Mouse (Mus musculus): ENCODE data around the gene Btbd19. TPM values are rescaled to one million over a fixed set of nuclear protein-coding genes. Genes with fewer than 3 reads are reported as not detected.

The Btbd19 gene
- polyA plus RNA-seq, 1 experiment = 4.5 TPM

GRCm38 (mm10) chr4:117133817-117134600 is 8.5 kb upstream of the Btbd19 start, which contains the start of gene Plk3:
TSS of gene Plk3 (minus strand) at chr4:117133963.
- H3K27me3 ChIP-seq (ENCODE audit: control insufficient read depth, insufficient read depth, low read length) = no peaks in the 10 kb centered on the region
- peaks cover 10% of the 10 kb centered on the region for H3K36me3 ChIP-seq (ENCODE audit: control insufficient read depth, insufficient read depth, low read length)
- H3K4me3 ChIP-seq (ENCODE audit: low read depth, low read length) = peak within 1 kb of the TSS; percentile 85
- 2% methylated on average over 47 of the region's 48 CpGs for WGBS
- H3K27ac ChIP-seq (ENCODE audit: insufficient read depth, low read depth, low read length) = peak within 1 kb of the TSS; percentile 96
- TF ChIP-seq POLR2A (IDR thresholded peaks at IDR 0.05; ENCODE audit: low read depth, low read length) = peak; percentile 92
- TF ChIP-seq CTCF (IDR thresholded peaks at IDR 0.05; ENCODE audit: extremely low read depth, insufficient read length, insufficient replicate concordance, low read depth, low read length) = no peak
- peaks cover 18% of the 10 kb centered on the region for H3K4me1 ChIP-seq (ENCODE audit: control insufficient read depth, insufficient read depth, insufficient read length, low read length)

- peaks cover 18% of the 10 kb centered on the region for H3K4me1 ChIP-seq (ENCODE audit: control insufficient read depth, insufficient read depth, insufficient read length, low read length)
- peak overlapping the region; percentile 85 for H3K4me3 ChIP-seq (ENCODE audit: low read depth, low read length)
- no peaks in the 10 kb centered on the region for H3K27me3 ChIP-seq (ENCODE audit: control insufficient read depth, insufficient read depth, low read length)
- TF ChIP-seq CTCF (IDR thresholded peaks at IDR 0.05; ENCODE audit: extremely low read depth, insufficient read length, insufficient replicate concordance, low read depth, low read length) (no peak), POLR2A (IDR thresholded peaks at IDR 0.05; ENCODE audit: low read depth, low read length) (no peak; the same call in 1 of the 2 replicates)
- peaks cover 15% of the 10 kb centered on the region for H3K36me3 ChIP-seq (ENCODE audit: control insufficient read depth, insufficient read depth, low read length)
- 1% methylated on average over 42 of the region's 42 CpGs for WGBS
- 0 out of 2 replicates have a peak overlapping the region, but pooled peaks have one; percentile 4 for H3K27ac ChIP-seq (ENCODE audit: insufficient read depth, low read depth, low read length)
Observed at GRCm38 (mm10) chr4:117133366-117133796, 7.9 kb upstream of the Btbd19 start.

GRCm38 (mm10) chr4:117132794-117133143 is 7.2 kb upstream of the Btbd19 start:
- peaks cover 17% of the 10 kb centered on the region; the same call in 1 of the 2 replicates for H3K4me1 ChIP-seq (ENCODE audit: control insufficient read depth, insufficient read depth, insufficient read length, low read length)
- no peaks in the 10 kb centered on the region for H3K27me3 ChIP-seq (ENCODE audit: control insufficient read depth, insufficient read depth, low read length)
- 79% methylated on average over 11 of the region's 11 CpGs for WGBS
- peak overlapping the region; percentile 85 for H3K4me3 ChIP-seq (ENCODE audit: low read depth, low read length)
- peaks cover 20% of the 10 kb centered on the region for H3K36me3 ChIP-seq (ENCODE audit: control insufficient read depth, insufficient read depth, low read length)
- H3K27ac ChIP-seq (ENCODE audit: insufficient read depth, low read depth, low read length) = no peak overlapping the region
- TF ChIP-seq POLR2A (IDR thresholded peaks at IDR 0.05; ENCODE audit: low read depth, low read length) (no peak), CTCF (IDR thresholded peaks at IDR 0.05; ENCODE audit: extremely low read depth, insufficient read length, insufficient replicate concordance, low read depth, low read length) (no peak)

GRCm38 (mm10) chr4:117131890-117132793 is 6.6 kb upstream of the Btbd19 start:
- WGBS = 75% methylated on average over 7 of the region's 7 CpGs
- Histone ChIP-seq H3K4me3 (ENCODE audit: low read depth, low read length) (peak overlapping the region; percentile 85), H3K36me3 (ENCODE audit: control insufficient read depth, insufficient read depth, low read length) (peaks cover 20% of the 10 kb centered on the region), H3K27ac (ENCODE audit: insufficient read depth, low read depth, low read length) (no peak overlapping the region), H3K4me1 (ENCODE audit: control insufficient read depth, insufficient read depth, insufficient read length, low read length) (peaks cover 17% of the 10 kb centered on the region; the same call in 1 of the 2 replicates), H3K27me3 (ENCODE audit: control insufficient read depth, insufficient read depth, low read length) (no peaks in the 10 kb centered on the region)
- TF ChIP-seq POLR2A (IDR thresholded peaks at IDR 0.05; ENCODE audit: low read depth, low read length) (no peak), CTCF (IDR thresholded peaks at IDR 0.05; ENCODE audit: extremely low read depth, insufficient read length, insufficient replicate concordance, low read depth, low read length) (no peak)

- peaks cover 20% of the 10 kb centered on the region for H3K36me3 ChIP-seq (ENCODE audit: control insufficient read depth, insufficient read depth, low read length)
- no peak overlapping the region for H3K4me3 ChIP-seq (ENCODE audit: low read depth, low read length)
- H3K27ac ChIP-seq (ENCODE audit: insufficient read depth, low read depth, low read length) = no peak overlapping the region
- TF ChIP-seq POLR2A (IDR thresholded peaks at IDR 0.05; ENCODE audit: low read depth, low read length) (no peak), CTCF (IDR thresholded peaks at IDR 0.05; ENCODE audit: extremely low read depth, insufficient read length, insufficient replicate concordance, low read depth, low read length) (no peak)
- H3K27me3 ChIP-seq (ENCODE audit: control insufficient read depth, insufficient read depth, low read length) = no peaks in the 10 kb centered on the region
- H3K4me1 ChIP-seq (ENCODE audit: control insufficient read depth, insufficient read depth, insufficient read length, low read length) = peaks cover 21% of the 10 kb centered on the region; the same call in 1 of the 2 replicates
- 89% methylated on average over 6 of the region's 6 CpGs for WGBS
Observed at GRCm38 (mm10) chr4:117131198-117131597, 5.7 kb upstream of the Btbd19 start.

- H3K27me3 ChIP-seq (ENCODE audit: control insufficient read depth, insufficient read depth, low read length) = no peaks in the 10 kb centered on the region
- 90% methylated on average over 6 of the region's 6 CpGs for WGBS
- no peak overlapping the region for H3K4me3 ChIP-seq (ENCODE audit: low read depth, low read length)
- peaks cover 24% of the 10 kb centered on the region; the same call in 1 of the 2 replicates for H3K4me1 ChIP-seq (ENCODE audit: control insufficient read depth, insufficient read depth, insufficient read length, low read length)
- H3K27ac ChIP-seq (ENCODE audit: insufficient read depth, low read depth, low read length) = no peak overlapping the region
- H3K36me3 ChIP-seq (ENCODE audit: control insufficient read depth, insufficient read depth, low read length) = peaks cover 20% of the 10 kb centered on the region
- TF ChIP-seq CTCF (IDR thresholded peaks at IDR 0.05; ENCODE audit: extremely low read depth, insufficient read length, insufficient replicate concordance, low read depth, low read length) (no peak), POLR2A (IDR thresholded peaks at IDR 0.05; ENCODE audit: low read depth, low read length) (no peak)
Observed at GRCm38 (mm10) chr4:117130790-117131189, 5.3 kb upstream of the Btbd19 start.
